Mouse (Mus musculus) cortical plate, adult 2 months (tissue): ENCODE results near the gene Fbxl5.

ENCODE experiments used
- CTCF ChIP-seq: fragments of 200-500 bp; IDR thresholded peaks from 2 replicates; pipeline ENCODE4 v1.5.1; 2011; ENCODE audit warnings: mild to moderate bottlenecking, control low read depth, low read length; ENCODE audit not compliant: insufficient read depth; ENCODE audit errors: extremely low read depth
- POLR2A ChIP-seq: fragments of 200-500 bp; IDR thresholded peaks from 2 replicates; pipeline ENCODE4 v1.6.1; 2011; ENCODE audit warnings: mild to moderate bottlenecking, low read length, control low read depth; ENCODE audit not compliant: insufficient read depth; ENCODE audit errors: extremely low read depth

GRCm38 (mm10) chr5:43806340-43806739 lies 15.1 kb downstream of the Fbxl5 start:
- no peak for TF ChIP-seq POLR2A
- no peak for TF ChIP-seq CTCF
